Mouse (Mus musculus) right cerebral cortex, postnatal 14 days (tissue): ENCODE results near the gene Ccdc191.
A peak's percentile ranks its signal among the peaks of the same experiment; 100 is the strongest.

Source experiments
- DNase-seq: peaks from one replicate; pipeline ENCODE4 v3.0.0; 2022

Gene Ccdc191

DNA sequence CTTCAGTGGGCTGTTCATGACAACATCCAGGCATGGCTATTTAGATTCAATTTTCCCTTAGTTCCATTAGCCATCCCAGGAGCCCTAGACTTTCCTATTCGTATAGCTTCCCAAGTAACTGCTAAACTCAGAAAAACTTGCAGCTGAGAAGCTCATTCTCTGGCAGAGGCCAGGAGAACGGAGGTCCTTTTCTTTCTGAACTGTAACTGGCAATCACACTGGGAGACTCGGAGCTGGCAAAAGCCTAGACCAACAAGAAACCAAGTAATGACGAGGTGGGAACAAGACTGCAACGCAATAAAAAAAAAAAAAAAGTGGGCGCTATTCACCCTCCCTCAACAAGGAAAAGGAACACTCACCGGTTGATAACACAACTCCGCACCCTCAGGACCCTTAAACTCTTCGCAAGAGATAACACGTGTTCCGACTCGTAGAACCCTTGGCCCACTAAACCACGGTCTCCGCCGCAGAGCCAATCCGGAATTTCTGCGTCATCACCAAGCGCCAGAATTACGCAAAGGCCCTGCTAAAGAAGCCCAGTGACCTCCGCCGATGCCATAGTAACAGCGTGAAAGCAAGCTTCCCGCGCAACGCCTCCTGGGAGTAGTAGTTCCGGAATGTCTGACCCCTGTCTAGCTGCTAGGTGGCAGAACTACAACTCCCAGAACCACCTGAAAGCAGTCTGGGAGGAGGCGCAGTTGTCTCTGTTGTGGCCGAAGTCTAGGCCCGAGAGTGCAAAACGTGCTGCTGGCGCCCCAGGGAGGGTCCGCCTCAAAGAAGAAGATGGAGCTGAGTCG is at the start of gene Ccdc191:
TSS of gene Ccdc191 (plus strand) at position 593 of the 797 bp plus-strand sequence.
- DNase-seq: peak; percentile 99

DNA sequence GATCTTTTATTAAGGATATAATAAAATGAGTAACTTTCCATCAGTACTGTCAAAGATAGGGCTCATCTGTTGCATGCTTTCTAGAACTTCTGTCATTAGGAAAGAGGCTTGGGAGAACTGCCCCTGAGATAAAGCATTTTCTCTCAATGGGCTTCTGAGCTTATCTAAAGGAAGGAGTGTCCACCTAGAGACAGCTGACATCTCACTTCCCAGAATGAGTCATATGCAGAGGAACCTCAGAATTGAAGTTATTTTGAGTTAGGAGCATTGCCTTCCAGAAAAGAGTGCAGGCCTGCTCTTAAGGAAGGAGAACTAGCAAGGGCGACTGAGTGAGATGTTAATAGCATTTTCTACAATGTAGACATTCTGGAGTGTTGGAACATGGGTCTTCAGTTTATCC is 48.4 kb upstream of the Ccdc191 start:
- no peak for DNase-seq

DNA sequence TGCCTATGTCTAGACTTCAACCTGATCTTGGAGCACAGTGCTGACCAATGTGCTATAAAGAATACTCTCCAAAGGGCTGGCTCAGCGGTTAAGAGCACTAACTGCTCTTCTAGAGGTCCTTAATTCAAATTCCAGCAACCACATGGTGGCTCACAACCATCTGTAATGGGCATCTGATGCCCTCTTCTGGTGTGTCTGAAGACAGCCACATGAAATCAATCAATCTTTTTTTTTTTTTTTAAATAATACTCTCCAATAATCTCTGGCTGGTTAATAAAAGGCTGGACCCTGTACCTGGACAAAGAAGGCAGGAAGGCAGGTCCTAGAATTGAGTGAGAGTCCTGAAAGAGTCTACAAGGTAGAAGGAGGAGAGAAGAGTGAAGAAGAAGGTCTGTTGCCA is 39.8 kb upstream of the Ccdc191 start:
- DNase-seq: no peak

DNA sequence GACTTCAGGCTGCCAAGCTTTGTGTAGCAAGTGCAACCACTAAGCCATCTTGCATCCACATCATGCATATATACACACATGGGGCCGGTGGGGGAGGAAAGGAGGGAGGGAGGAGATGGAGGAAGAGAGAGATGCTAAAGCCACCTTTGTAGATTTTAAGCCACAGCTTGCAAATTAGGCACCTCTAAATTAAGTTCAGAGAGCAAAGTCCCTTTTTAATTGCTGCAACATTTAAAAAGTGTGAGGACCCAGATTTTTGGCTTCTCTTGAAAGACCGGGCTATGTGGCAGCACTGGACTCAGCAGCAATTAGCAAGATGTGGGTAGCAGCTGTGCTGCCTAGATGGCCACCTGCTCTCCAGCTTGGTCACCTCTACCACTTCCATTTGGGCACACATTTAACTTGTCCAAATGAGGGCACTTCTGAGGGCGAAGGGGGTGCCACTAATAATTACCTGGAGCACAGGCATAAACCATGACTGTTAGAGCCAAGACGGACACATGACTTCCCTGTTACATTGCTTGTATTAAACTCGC is 30.6 kb upstream of the Ccdc191 start:
- DNase-seq: no peak

DNA sequence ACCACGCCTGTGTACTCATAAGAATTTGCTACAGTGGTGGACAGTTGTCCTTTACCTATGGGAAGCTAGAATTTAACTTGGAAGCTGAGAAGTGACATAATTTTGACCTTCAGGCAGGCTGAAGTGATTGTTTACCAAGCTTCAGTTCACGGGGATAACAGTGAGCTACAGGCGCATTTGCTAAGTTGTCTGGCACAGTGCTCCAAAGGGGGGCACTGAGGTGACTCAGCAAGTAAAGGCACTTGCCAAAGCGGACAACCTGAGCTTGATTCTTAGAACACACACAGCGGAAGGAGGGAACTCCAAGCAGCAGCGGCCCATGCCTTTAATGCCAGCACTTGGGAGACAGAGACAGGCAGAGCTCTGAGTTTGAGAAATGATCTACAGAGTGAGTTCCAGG is 29.0 kb upstream of the Ccdc191 start:
- DNase-seq: no peak

DNA sequence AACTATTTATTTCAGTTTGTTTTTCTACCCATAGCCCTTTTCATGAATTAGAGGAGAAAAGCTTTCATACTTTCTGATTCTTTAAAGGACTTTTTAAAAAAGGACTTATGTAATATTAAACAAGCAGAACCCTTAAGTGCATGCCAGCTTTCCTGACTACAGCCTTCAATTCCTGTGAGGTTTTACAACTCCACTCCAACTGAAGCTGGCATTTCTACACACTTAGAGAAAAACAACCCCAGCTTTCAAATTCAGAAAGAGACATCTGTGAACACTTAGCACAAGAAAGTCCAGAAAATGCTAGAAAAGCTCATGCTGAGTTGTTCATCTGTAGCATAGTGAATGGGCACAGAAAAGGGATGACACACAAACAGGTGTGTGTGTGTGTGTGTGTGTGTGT is 19.8 kb upstream of the Ccdc191 start:
- DNase-seq: no peak

DNA sequence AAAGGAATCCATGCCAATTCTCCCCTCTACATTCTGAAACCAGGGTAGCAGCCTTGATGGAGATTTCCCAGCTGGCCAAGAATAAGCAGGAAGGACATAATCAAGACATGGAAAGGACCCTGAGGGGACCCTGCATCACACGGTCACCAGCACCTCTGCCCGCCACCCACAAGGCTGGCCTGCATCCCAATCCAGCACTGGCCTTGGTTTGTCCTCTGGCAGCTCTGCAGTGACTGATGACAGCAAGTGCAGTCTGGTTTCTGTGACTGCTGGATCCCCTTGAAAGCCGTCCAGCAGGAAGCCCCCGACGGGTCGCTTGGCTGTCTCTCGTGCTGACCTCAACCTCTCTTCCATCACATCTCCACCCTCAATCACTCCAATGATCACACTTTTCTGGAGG is 18.2 kb upstream of the Ccdc191 start:
- no peak for DNase-seq

DNA sequence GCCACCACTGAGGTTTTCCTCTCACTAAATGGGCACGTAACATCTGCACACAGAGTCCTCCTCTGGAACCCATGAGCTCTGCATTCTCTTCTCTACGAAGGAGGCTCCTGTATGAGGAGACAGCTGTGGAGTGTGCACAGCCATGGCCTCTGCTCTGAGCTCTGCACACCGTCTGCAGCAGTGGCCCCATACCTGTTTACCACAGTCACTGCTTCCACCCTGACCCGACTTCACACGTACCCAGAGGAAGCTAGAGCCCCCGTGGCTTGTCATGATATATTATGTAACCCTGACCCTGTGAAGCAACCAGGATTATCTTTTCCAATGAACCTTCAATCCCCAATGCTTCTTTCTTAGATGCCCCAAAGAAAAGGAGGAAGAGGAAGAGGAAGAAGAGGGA is 9.8 kb upstream of the Ccdc191 start:
- no peak for DNase-seq

DNA sequence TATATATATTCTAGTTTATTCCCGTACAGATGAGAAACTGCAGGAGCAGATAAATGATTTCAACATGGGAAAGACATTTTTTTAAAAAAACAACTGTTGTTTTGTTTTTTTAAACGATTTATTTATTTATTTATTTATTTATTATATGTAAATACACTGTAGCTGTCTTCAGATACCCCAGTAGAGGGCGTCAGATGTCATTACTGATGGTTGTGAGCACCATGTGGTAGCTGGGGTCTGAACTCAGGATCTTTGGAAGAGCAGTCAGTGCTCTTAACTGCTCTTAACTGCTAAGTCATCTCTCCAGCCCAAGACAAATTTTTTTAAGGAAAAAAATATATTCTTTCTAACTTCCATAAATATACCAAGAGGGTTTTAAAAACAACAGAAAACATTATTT is 8.0 kb upstream of the Ccdc191 start:
- DNase-seq: no peak

DNA sequence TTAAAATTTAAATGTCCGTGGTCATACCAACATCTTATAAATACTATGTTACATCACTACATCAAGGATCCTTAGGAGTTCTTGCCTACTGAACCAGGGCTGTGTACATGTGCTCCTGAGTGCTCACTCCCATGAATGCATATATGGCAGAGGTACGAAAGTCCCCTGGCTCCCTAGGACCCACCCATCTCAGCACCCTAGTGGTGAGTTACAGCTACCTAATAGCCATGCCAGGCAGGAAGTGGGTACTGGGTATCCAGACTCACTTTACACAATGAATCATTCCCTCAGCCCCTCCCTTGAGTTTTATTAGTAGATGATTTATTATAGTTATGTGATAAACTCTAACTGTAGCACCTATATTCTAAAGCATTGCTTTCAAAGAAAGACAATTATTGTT is 7.3 kb upstream of the Ccdc191 start:
- DNase-seq: no peak

DNA sequence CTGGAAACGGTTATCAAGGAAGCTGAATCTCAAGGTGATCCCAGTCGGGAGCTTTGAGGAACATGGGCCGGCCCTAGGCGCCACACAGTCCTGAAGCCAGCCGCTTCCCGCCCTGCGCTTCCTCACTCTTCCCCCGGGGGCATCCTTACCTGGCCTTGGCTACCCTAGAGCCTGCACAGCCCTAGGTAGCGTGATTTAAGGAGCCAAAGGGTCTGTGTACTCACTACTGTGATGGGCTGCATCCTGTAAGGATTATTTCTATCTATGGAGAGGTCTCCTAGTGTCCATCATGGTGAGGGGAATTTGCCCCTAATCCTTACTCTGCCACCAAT is 371 bp downstream of the Ccdc191 start:
- peak; percentile 70 for DNase-seq

DNA sequence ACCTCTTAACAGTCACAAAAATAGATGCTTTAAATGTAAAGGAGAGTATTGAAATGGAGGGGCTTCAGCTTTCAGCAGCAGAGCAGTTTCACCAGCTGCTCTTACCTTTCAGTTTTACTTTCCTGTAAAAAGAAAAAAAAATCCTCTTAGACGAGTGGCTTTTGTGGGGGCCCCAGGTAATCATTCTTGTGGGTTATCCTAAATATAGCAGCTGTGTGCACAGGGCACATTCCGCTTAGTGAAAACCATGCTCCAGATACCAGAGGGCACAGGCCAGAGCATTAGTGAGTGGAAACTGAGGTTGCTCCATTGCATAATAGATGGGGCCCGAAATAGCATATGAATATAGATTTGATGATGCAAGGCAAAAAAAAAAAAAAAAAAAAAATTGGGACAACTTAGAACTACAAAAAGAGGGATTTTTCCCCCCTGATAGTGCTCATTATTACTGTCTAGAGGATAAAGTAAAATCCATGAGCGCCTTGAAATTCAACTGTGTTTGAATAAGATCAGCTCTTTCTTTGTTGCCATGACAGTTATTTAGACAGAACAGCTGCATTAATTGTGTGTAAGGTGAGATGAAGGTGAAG is 1.2 kb downstream of the Ccdc191 start:
- DNase-seq: no peak

DNA sequence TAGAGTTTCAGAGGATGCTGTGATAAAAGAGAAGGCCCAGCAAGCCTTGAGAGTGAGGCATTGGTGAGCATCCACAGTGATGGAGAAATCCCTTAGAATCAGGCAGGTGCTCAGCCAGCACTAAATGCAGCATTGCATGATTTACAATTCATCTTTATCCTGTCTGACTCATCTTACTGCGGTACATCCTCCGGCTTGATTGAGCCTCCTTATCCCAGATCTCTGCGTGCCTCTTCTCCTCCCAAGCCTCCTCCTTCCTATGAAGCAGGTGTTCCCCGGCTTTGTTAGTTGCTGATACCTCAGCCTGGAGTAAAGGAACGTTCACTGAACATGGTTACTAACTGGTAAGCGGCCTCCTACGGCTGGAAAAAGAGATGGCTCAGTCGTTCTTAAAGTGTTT is 4.9 kb downstream of the Ccdc191 start:
- no peak for DNase-seq

DNA sequence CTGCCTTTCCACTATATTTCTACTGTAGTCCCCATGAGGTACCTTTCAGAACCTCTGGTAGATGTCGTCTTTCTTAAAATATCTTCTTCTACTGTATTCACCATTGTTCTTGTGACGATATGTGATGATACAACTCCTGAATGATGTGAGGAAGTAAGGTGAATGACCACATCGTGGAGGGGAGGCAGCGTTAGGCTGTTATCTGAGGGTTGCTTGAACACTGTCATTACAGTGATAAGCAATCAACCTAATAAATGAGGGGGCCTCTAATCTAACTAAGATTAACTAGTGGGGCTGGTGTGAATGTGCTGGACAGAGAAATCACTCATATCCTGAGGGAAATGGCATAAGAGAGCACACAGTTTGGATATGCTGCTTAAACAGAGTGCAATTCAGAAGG is 10.5 kb downstream of the Ccdc191 start:
- DNase-seq: no peak

DNA sequence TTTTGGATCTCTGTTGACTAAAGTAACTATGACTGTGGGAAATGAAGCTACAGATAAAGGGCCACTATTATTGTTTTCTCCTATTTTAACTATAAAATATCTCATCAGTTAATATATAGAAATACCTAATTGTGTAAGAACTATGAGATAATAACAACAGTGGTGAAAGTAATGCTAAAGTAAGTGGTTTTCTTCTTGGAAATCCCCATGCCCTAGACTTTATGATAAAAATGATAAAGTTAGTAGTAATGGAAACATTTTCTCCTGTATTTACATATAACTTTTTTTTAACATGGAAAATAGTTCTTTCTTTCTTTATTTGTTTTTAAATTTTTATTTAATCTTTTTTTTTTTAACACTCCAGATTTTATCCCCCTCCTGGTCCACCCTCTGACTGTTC is 11.0 kb downstream of the Ccdc191 start:
- DNase-seq: no peak

DNA sequence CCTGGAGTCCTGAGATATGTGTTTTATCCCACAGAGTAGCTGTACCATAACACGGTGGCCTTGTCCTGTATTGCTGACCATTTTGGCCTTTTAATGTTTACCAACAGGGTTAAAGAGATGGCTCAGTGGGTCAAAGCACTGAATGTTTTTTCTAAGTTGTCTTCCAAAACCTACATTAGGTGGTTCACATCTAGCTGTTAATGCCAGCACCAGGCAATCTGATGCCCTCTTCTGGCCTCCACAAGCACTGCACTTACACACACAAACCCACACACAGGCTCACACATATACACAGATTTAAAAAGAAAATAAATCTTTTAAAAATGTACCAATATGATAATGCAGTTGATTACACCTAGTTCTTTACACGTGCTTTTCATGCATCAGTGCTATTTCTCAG is 19.3 kb downstream of the Ccdc191 start:
- no peak for DNase-seq

DNA sequence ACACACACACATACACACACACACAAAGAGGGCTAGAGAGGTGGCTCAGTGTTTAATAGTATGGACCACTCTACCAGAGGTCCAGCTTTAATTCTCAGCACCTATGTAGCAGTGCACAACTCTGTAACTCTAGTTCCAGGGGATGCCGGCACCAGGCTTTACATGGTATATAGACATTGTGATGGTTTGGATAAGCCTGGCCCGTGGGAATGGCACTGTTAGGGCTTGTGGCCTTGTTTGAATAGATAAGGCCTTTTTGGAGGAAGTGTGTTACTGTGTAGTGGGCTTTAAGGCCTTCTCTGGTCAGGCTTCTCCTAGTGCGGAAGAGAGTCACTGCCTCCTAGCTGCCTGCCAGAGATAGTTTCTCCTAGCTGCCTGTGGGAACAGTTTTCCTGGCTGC is 29.3 kb downstream of the Ccdc191 start:
- no peak for DNase-seq

DNA sequence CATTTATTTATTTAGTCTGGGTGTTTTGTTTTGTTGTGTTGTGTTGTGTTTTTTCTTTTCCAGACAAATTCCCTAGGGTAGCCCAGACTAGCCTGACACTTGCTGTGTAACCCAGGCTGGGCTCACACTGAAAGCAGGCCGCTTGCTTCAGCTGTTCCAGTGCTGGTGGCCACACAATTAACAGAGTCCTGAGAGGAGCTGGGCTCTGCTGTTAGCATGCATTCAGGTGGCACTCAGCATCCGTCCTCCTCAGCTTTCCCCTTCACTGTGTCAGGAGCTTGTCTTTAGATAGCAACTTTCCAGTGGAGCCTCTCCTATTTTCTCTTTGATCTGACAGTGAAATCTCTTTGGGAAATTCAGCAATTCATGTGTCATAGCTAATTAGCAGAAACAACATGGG is 32.4 kb downstream of the Ccdc191 start:
- DNase-seq: no peak

DNA sequence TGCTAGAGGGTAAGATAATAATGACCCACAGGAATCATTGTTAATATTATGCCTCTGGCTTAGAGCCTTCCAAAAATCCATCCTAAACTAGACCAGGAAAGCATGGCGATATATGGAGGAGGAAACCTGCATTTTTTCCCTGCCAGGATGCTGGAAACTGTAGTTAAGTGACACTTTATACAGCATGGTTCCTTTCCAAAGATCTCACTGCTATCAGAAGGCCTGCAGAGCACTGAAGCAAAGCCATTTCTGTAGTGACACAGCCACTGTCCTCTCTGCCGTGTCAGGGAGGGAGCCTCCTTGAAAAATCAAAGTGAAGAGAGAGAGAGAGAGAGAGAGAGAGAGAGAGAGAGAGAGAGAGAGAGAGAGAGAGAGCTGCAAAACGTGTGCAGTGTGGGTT is 33.0 kb downstream of the Ccdc191 start:
- no peak for DNase-seq

DNA sequence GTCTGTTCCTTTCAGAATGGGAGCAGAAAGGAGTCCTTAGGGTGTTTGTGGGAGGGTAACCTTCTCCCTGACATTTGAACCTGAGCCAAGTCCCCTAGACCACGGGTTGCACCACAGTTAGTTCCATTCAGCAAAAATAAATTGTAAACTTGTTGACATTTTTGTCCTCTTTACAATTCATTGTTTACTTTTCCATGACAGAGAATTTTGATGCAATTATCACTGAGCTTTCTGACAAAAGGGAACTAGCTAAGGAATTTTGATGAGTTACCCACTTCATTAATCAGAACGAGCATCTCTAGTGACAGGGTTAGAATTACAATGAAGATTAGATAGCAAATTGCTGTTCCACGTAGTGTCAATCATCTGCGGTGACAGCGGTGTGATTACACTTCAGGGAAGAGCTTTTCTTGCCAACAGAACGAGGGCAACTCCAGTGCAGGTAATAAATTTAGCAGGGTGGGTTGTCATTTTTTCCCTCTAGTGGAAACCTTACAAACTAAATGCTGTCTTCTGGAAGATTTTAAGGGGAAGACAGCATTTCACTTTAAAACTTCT is 35.5 kb downstream of the Ccdc191 start:
- DNase-seq: no peak

DNA sequence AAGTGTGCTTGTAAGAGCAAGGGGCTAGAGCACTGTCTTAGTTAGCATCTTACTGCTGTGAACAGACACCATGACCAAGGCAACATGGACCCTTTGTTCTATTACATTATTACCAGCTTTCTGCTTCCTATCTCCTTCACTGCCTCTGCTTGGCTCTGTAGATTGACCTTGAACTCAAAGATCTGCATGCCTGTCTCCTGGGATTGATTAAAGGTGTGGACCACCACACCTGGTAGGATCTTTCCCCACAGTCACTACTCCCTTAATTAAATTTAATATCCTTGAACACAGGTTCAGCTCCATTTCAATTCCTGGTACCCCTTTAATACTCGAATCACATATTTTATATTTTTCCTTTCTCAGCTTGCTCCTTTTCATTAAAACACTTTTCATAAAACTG is 36.2 kb downstream of the Ccdc191 start:
- no peak for DNase-seq

DNA sequence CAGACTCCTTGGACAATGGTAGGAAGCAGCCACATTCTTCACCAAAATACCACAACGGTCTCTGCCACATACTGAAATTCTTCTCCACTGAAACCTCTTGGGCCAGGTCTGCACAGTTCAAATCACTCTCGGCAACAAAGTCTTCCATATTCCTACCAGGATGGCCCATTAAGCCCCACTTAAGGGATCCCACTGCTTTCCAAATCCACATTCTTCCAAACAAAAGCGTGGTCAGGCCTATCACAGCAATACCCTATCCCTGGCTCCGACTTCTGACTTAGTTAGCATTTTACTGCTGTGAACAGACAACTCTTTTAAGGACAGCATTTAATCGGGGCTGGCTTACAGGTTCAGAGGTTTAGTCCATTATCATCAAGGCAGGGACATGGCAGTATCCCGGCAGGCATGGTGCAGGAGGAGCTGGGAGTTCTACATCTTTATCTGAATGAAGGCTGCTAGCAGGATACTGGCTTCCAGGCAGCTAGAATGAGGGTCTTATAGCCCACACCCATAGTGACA is 36.8 kb downstream of the Ccdc191 start, which contains the start of gene Qtrt2:
TSS of gene Qtrt2 (minus strand) at position 469 of the 519 bp plus-strand sequence.
- no peak for DNase-seq

DNA sequence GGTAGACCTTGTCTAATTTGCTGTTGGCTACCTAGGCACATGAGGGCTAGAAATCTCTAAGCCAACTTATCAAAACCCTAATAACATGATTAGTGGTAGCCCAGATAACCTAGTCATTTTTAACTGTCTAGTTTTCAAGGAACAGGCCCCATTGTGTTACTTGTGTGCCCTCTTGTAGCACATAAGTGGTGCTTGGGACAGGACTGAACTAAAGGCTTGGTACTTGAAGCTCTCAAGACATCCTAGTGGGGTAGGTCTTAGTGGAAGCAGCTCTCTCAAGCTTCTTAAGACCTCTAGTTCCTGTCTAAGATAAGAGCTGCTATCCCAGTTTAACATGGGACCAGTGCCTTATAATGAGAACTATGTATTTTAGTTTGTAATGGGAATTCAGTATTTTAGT is 41.0 kb downstream of the Ccdc191 start:
- no peak for DNase-seq

DNA sequence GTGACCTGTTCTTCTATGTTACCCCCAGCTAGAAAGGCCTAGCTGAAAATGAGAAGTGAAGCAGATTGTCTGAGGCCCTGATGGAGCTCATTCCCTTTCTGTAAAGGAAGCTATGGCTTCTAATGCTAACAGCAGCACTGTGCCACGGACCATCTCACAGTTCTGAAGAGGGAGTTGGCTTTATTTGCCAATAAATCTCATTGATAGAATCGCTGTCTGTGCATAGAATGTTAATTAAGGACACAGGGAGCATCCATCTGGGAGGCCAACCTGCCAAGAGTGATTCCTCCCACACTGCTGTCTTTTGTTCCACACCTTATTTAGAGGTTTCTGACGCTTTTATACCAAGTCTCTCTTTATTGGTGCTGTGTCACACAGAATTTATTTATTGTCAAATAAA is 41.9 kb downstream of the Ccdc191 start:
- no peak for DNase-seq
